Mouse (Mus musculus): ENCODE results near the gene Ahcyl2. TPM values are rescaled to one million over a fixed set of nuclear protein-coding genes. Genes with fewer than 3 reads are reported as not detected.

The Ahcyl2 gene
- polyA plus RNA-seq, 1 experiment = 69.7 TPM

- DNase-seq = no peak
- 58% methylated on average over 4 of the region's 4 CpGs for WGBS
- peak; percentile 63 for TF ChIP-seq CTCF (IDR thresholded peaks at IDR 0.05; ENCODE audit: insufficient read depth, low read length)
- no peak for TF ChIP-seq POLR2A (IDR thresholded peaks at IDR 0.05; ENCODE audit: borderline replicate concordance, extremely low read depth, low read depth, low read length)
- H3K4me1 ChIP-seq (ENCODE audit: control insufficient read depth, insufficient read depth, low read length) = no peaks in the 10 kb centered on the region
- no peak overlapping the region for H3K4me3 ChIP-seq (replicated peaks; ENCODE audit: extremely low read depth, low read depth, low read length)
Observed at GRCm38 (mm10) chr6:29762524-29762923, 5.3 kb upstream of the Ahcyl2 start.

- Histone ChIP-seq H3K4me1 (ENCODE audit: control insufficient read depth, insufficient read depth, low read length) (peaks cover 5% of the 10 kb centered on the region; the same call in 1 of the 2 replicates), H3K4me3 (replicated peaks; ENCODE audit: extremely low read depth, low read depth, low read length) (no peak overlapping the region)
- TF ChIP-seq POLR2A (IDR thresholded peaks at IDR 0.05; ENCODE audit: borderline replicate concordance, extremely low read depth, low read depth, low read length) (no peak), CTCF (IDR thresholded peaks at IDR 0.05; ENCODE audit: insufficient read depth, low read length) (no peak)
- 91% methylated on average over 2 of the region's 2 CpGs for WGBS
- no peak for DNase-seq
Observed at GRCm38 (mm10) chr6:29766874-29767273, 937 bp upstream of the Ahcyl2 start.

- DNase-seq = peak; percentile 57
- 0% methylated on average over 47 of the region's 50 CpGs for WGBS
- H3K4me3 ChIP-seq (replicated peaks; ENCODE audit: extremely low read depth, low read depth, low read length) = peak overlapping the region; percentile 84
- TF ChIP-seq CTCF (IDR thresholded peaks at IDR 0.05; ENCODE audit: insufficient read depth, low read length) (no peak), POLR2A (IDR thresholded peaks at IDR 0.05; ENCODE audit: borderline replicate concordance, extremely low read depth, low read depth, low read length) (no peak)
- peaks cover 5% of the 10 kb centered on the region; the same call in 1 of the 2 replicates for H3K4me1 ChIP-seq (ENCODE audit: control insufficient read depth, insufficient read depth, low read length)
Observed at GRCm38 (mm10) chr6:29768791-29769441, 1.1 kb downstream of the Ahcyl2 start.

- peaks cover 5% of the 10 kb centered on the region; the same call in 1 of the 2 replicates for H3K4me1 ChIP-seq (ENCODE audit: control insufficient read depth, insufficient read depth, low read length)
- DNase-seq = no peak
- no peak for TF ChIP-seq POLR2A (IDR thresholded peaks at IDR 0.05; ENCODE audit: borderline replicate concordance, extremely low read depth, low read depth, low read length)
- TF ChIP-seq CTCF (IDR thresholded peaks at IDR 0.05; ENCODE audit: insufficient read depth, low read length) = no peak
- 61% methylated on average over 2 of the region's 2 CpGs for WGBS
- no peak overlapping the region for H3K4me3 ChIP-seq (replicated peaks; ENCODE audit: extremely low read depth, low read depth, low read length)
Observed at GRCm38 (mm10) chr6:29770672-29771321, 3.0 kb downstream of the Ahcyl2 start.

GRCm38 (mm10) chr6:29772236-29772635, 4.4 kb downstream of the Ahcyl2 start:
- Histone ChIP-seq H3K4me1 (ENCODE audit: control insufficient read depth, insufficient read depth, low read length) (peaks cover 5% of the 10 kb centered on the region; the same call in 1 of the 2 replicates), H3K4me3 (replicated peaks; ENCODE audit: extremely low read depth, low read depth, low read length) (no peak overlapping the region)
- DNase-seq = no peak
- WGBS = 91% methylated on average over 3 of the region's 3 CpGs
- TF ChIP-seq POLR2A (IDR thresholded peaks at IDR 0.05; ENCODE audit: borderline replicate concordance, extremely low read depth, low read depth, low read length) (no peak), CTCF (IDR thresholded peaks at IDR 0.05; ENCODE audit: insufficient read depth, low read length) (no peak)

GRCm38 (mm10) chr6:29774161-29774560, 6.3 kb downstream of the Ahcyl2 start:
- 68% methylated on average over 1 of the region's 1 CpGs for WGBS
- TF ChIP-seq POLR2A (IDR thresholded peaks at IDR 0.05; ENCODE audit: borderline replicate concordance, extremely low read depth, low read depth, low read length) (no peak), CTCF (IDR thresholded peaks at IDR 0.05; ENCODE audit: insufficient read depth, low read length) (no peak)
- no peak overlapping the region for H3K4me3 ChIP-seq (replicated peaks; ENCODE audit: extremely low read depth, low read depth, low read length)
- DNase-seq = no peak
- peaks cover 5% of the 10 kb centered on the region; the same call in 1 of the 2 replicates for H3K4me1 ChIP-seq (ENCODE audit: control insufficient read depth, insufficient read depth, low read length)

GRCm38 (mm10) chr6:29775609-29776008, 7.8 kb downstream of the Ahcyl2 start:
- 83% methylated on average over 1 of the region's 1 CpGs for WGBS
- no peak for DNase-seq
- Histone ChIP-seq H3K4me3 (replicated peaks; ENCODE audit: extremely low read depth, low read depth, low read length) (no peak overlapping the region), H3K4me1 (ENCODE audit: control insufficient read depth, insufficient read depth, low read length) (no peaks in the 10 kb centered on the region; the same call in 1 of the 2 replicates)
- TF ChIP-seq POLR2A (IDR thresholded peaks at IDR 0.05; ENCODE audit: borderline replicate concordance, extremely low read depth, low read depth, low read length) (no peak), CTCF (IDR thresholded peaks at IDR 0.05; ENCODE audit: insufficient read depth, low read length) (no peak)

- TF ChIP-seq POLR2A (IDR thresholded peaks at IDR 0.05; ENCODE audit: borderline replicate concordance, extremely low read depth, low read depth, low read length) = no peak
- TF ChIP-seq CTCF (IDR thresholded peaks at IDR 0.05; ENCODE audit: insufficient read depth, low read length) = no peak
- DNase-seq = no peak
- Histone ChIP-seq H3K4me1 (ENCODE audit: control insufficient read depth, insufficient read depth, low read length) (no peaks in the 10 kb centered on the region; the same call in 1 of the 2 replicates), H3K4me3 (replicated peaks; ENCODE audit: extremely low read depth, low read depth, low read length) (no peak overlapping the region)
- 70% methylated on average over 4 of the region's 4 CpGs for WGBS
Observed at GRCm38 (mm10) chr6:29776542-29777237, 8.9 kb downstream of the Ahcyl2 start.

- no peak for DNase-seq
- Histone ChIP-seq H3K4me1 (ENCODE audit: control insufficient read depth, insufficient read depth, low read length) (no peaks in the 10 kb centered on the region; the same call in 1 of the 2 replicates), H3K4me3 (replicated peaks; ENCODE audit: extremely low read depth, low read depth, low read length) (no peak overlapping the region)
- TF ChIP-seq POLR2A (IDR thresholded peaks at IDR 0.05; ENCODE audit: borderline replicate concordance, extremely low read depth, low read depth, low read length) (no peak), CTCF (IDR thresholded peaks at IDR 0.05; ENCODE audit: insufficient read depth, low read length) (no peak)
- WGBS = 81% methylated on average over 3 of the region's 3 CpGs
Observed at GRCm38 (mm10) chr6:29777238-29777555, 9.4 kb downstream of the Ahcyl2 start.

Data from lung, adult 2 months (tissue).